Mouse (Mus musculus) CH12F3 (cell line): ENCODE measurements around the gene Hepacam.

ENCODE experiments used
- in situ Hi-C: fragments of 300-500 bp; cut with MboI; formaldehyde crosslinking; loops from 2 replicates; pipeline ENCODE4 v1.14.3; 2020; ENCODE audit warnings: low sequenced_read_pairs

Hepacam gene

DNA sequence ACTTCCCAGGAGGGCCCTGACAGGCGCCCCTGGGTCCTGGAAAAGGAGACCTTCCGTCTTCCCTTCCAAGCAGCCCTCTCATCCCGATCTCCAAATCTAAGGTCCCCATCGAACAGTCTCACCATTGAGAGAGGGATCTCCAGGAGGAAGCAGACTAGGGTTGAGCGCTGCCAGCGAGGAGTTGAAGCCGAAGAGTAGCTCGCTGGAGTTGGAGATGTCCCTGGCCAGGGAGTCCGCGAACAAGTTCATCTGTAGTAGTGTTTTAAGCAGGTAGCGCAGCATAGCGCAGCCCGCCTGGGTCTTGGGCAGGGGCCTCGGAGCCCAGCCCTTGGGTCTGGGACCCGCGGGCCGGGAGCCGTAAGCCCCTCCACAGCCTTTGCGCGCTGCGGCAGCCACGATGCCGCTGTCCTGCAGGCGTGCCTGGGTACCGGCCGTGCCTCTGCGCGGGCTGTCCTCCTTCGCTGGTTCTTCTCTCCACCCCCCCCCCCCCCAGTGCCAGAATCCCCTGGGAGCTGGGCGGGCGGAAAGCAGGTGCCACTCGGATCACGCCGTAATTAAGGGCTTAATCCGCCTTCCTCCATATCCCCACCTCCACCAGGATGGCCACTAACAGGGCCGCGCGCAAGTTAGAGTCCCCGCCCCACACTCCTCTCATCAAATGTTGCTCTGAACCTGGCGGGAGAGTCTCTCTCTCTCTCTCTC, 65.7 kb downstream of the Hepacam start, which contains the start of gene Robo3:
TSS of gene Robo3 (minus strand) at position 527 of the 702 bp plus-strand sequence.
- in situ Hi-C loops = no loop called here

DNA sequence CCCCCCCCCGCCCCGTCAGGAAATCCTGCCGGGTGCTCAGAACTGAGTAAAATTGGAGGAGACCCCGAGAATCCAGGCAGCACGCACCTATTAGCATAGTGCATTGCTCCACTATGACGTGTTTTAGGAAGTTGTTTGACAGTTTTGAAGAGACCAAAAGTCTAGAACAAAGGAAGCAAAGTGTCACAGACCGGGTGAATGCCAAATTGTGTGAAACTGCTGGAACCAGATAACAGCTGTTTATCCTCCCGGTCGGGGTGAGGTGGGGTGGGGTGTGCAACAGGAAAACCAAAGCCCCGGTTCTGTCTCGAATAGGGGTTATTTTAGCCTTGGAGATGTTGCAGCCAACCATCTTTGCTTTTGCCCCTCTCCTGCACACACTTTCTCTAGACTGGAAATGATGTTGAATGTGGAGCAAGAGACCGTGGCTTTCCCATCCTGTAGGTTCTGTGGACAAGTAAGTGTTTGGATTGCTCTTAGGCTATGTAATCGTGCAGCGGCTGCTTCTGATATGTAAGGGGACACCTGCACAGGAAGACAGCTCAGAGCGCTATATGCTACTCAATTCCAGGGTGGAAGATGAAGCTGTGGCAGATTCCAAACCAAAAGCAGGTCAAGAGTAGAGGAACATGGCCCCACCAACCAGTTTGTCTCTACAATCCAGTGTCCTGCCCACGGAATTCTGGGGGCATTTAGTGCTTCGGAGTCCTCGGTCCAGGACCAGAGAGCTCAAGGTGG, 66.8 kb downstream of the Hepacam start:
- in situ Hi-C loops = no loop called here

- in situ Hi-C loops = no loop called here
Observed at GRCm38 (mm10) chr9:37434932-37435331, 67.8 kb downstream of the Hepacam start.

DNA sequence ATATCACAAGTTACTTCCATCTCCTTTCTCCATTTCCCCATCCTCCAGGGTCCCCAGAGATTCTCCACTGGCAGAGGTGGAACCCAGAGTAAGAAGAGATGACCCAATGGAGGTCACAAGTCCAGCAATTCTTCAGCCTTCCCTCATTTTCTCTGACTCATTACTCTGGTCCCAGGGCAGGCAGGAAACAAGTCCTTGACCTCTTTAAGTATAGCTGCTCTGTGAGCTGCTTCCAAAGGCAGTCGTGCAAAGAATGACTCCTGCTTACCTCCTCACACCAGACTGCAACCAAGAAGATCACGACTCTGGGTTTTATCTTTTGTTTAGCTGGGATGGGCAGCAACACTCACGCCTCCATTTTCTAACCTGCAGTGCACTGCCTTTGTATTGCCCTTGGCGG, 68.5 kb downstream of the Hepacam start:
- in situ Hi-C loops = no loop called here
